Mouse (Mus musculus) embryo, embryonic 10 days (tissue): ENCODE results near the gene Ascl3.

Experiments
- DNase-seq: peaks from one replicate; pipeline ENCODE4 v3.0.0-alpha.2; 2015; ENCODE audit warnings: low spot score

Ascl3 gene

DNA sequence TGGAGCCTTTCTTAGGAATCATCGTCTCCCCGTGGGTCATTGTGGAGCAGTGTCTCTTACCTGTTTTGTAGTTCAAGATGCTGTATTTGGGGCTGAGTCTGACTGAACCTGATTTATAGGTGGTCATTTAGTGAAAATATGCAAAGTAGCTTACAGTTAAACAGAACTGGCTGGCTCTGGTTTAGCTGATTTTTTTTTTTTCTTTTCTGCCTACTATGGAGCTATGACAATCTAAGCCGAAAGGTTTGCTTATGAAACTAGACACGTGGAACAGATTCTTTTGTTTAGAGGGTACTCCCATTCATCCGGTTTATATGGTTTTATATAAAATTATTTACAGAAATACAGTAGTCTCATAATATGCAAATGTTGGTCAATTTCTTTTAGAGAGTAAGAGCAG lies at the start of gene Ascl3:
TSS of gene Ascl3 (minus strand) at position 101 of the 400 bp plus-strand sequence.
- no peak for DNase-seq

DNA sequence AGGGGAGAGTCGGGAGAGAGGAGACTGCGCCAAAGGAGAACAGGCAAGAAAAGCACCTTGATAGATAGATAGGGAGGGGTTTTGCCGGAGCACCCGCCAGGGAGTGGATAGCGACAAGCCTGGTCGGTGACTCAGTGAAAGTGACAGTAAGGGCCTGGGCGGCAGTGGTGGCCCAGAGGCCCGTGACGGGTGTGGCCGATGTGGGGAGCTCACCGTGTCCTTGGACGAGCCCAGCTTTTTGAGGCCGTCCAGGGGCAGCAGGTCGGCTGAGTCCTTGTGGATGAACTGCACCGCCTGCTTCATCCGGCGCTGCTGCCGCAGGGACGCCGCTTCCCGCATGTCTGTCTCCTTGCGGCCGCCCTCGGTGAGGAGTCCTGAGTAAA lies 49.6 kb upstream of the Ascl3 start:
- DNase-seq, result no peak

DNA sequence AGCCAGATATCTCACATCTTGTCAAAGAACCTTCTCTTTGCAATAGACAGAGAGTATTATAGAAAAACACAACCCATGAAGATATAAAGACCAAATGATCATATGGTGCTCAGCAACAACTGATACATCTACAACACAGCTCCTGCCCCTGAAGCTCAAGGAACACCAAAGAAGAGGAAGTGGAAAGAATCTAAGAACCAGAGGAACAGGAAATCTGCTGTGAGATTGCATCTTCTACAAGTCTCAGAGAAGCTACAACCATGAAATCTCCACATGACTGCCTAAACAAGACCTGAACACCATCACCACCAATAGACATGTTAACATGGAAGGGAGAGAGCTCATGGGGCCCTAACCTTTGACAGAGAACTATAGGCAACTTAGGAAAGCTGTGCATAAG lies 40.7 kb upstream of the Ascl3 start:
- DNase-seq, result no peak

DNA sequence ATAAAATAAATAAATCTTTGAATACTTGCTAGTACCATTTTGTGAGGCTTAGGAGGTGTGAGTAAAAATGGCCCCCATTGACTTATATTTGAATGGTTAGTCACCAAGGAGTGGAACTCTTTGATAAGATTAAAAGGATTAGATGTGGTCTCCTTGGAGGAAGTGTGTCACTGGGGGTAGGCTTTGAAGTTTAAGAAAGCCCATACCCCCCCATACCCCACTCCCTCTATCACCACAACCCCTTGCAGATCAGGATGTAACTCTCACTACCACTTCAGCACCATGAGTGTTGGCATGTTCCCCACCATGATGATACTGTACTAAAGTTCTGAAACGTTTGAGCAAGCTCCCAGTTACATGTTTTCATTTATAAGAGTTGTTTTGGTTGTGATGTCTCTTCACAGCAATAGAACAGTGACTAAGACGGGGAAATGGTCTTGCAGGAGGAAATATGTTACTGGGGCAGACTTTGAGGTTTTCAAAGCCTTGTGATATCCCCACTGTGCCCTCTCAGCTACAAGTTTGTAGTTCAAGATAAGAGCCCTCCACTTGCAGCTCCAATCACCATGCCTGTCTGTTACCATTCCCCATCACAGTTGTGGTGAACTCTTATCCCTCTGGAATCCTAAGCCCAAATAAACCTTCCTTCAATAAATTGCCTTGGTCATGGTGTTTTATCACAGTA lies 37.3 kb upstream of the Ascl3 start:
- DNase-seq, result no peak

DNA sequence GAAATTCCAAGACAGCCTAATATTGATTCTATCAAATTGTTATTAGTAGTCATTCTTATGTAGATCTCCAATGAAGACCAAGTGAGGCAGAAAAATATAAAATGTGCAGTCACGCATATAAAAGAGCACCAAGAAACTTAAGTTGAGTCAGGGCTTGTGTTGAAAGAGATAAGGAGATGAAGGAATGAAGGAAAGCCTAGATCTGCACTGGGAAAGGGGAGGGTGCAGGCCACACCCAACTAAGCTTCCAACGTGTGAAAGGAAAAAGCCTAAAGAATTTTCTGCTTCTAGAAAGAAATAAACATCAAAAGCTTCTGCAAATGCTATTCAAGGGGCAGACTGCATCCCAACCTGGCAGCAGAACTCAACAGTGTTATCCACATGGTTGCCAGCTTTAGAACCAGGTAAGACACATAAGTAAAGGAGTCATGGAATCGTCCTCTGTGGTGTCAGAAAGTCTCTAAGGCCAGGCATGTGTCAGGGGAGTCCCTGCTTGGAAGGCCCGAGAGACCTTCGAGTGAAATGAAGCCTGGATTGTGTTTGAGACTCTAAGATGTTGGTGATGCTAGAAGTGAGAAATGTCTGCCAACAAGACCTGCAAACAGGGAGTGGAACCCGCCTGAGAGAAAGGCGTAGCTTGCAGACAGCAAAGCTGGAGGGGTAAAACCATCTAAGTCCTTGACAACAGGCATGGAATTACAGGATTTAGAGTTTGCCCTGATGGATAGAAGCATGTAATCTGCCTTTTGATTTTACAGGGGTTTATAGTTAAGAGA lies 36.2 kb upstream of the Ascl3 start:
- DNase-seq, result no peak

DNA sequence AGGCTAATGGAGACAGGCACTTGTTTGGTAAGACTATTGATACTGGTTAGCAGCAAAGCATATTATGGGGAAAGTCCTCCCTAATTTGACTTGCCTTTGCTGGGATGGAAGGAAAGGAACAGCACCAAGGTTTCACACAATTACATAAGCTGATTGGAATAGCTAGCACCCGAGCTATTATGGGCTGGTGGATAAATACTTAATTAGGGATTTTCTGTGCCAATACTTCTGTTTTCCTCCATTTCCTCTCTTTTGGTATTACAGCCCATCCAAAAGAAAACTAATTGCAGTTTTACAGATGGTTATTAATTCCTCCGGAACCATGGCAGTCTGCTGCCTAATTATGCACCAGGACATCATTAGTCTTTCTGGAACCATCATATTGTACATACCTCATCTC lies 32.5 kb upstream of the Ascl3 start:
- no peak for DNase-seq

DNA sequence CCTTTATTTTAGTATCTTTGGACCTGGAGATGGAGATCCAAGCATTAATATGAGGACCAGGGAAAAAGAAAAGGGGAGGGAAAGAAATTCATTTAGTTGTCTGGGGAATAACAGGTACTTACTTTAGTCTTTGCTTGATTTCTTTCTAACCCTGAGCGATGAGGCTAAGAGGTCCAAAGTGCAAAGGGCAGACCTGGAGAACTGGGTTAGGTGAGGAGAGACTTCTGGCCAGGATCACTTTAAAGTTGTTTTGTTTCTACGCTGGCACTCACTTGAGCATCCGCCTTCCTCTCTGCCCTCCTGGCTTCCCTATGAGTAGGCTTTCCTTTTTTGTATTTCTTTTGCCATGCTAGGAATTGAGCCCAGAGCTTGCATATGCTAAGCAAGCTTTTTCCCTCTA lies 24.8 kb upstream of the Ascl3 start:
- DNase-seq, result no peak

DNA sequence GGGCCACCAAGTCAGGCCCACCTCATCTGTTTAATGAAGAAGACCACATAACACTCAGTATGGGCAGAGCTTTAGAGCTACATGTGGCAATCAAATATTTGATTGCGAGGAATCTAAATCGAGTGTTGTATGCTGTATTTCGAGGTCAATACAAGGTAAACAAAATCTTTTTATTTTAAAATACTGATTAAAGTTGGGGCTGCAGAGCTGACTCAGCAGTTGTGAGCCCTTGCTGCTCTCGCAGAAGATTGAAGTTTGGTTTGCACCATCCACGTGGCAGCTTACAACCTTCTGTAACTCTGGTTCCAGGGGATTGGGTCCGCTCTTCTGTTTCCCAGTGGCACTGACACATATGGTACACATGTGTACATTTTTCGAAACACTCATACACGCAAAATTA lies 22.5 kb upstream of the Ascl3 start:
- no peak for DNase-seq

DNA sequence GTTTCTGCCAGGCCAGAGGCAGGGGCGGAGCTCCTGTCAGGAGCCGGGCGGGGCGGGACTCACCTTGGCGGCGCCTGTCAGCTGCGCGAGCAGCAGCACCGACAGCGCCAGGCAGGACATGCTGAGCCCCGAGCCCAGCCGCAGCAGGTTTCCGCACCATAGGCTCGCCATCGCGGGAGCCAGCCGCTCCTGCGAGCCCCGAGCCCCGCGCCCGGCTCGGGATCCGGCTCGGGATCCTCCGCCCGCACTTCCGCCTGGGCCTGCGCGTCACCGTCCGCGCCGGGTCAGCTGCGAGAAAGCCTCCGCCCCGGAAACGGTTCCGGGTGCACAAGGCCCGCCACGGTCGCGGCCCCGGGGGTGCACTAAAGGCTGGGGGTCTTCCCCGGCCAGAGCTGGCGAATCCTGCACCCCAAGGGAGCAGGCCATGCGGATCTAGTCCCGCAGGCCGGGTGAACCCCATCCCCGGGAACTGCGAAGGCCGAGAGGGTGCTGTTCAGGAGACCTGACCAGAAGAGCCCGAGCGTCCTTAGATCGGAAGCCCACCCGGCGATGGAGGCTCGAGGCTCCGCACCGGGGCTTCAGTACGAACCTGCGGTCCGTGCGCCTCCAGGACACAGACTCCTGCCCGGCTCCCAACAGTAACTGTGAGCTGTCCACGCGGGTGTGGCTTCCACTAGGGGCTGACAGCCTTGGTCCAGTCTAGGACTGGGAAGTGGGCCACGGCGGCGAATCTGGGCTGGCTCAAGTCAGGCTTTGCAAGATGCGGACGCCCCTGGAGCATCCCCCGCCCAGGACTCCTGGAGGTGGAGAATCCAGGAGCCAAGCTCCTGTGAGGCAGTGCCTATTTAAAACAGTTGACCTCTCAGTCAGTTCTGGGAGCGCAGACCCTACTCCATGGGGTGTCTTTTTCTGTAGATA lies 20.7 kb upstream of the Ascl3 start, which contains the start of gene Tmem9b:
TSS of gene Tmem9b (minus strand) at position 868 of the 918 bp plus-strand sequence.
- DNase-seq, result peak; percentile 84

DNA sequence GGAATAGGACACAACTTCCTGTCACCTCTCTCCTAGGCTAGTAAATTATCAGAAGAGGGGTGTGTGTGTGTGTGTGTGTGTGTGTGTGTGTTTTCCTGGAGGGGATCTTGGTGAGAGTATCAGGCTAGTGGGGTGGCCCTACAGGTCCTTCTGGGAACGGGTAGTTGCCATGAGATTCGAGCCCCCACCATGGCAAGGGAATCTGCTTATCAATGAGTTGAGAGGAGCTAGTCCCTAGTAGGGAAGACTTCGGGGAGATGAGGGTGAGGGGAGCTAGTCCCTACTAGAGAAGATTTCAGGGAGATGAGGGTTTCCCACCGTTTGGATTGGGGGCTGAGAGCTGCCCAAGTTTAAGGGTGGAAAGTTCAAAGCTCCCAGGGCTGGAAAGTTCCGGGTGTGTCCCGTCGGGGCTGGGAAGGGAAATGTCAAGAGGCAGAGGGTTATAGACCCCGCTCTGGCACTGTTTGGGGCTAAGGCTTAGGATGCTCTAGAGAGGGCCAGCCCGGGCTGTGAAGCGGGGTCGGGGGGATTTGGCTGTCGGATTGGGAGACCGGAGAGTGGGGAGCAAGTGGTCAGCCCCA lies 20.0 kb upstream of the Ascl3 start:
- DNase-seq, result no peak

DNA sequence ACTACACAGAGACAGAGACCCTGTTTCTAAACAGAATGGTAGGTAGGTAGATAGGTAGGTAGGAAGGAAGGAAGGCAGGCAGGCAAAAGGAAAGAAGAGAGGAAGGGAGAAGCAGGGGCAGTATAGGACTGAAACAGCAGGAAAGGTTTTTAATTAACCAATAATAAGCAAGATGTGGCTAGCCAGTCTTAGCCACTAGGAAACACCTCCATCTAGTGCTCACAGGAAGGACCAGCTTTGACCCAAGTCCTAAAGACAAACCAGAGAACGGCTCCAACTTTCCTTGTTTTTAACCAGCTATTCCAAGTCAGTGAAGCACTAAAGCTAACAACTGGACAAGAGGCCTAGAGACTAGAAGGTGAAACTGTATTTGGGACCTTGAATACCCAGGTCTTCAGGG lies 16.2 kb upstream of the Ascl3 start:
- no peak for DNase-seq

DNA sequence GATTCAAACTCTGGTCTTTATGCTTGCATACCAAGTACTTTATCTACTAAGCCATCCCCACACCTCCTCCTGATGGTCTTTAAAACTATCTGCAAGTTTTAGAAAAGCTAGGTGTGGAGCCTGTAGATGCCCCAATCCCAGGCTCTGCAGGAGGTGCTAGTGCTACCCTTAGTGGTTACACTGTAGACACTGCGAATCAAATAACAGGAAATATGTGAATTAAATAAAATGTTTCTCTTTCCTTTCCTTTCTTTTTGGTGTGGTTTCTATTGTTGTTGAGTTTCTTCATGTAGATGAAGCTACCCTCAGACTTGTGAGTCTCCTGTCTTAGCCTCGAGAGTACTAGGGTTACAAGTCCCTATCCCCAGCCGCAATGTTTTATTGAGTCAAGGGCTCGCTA lies 10.2 kb upstream of the Ascl3 start:
- no peak for DNase-seq

DNA sequence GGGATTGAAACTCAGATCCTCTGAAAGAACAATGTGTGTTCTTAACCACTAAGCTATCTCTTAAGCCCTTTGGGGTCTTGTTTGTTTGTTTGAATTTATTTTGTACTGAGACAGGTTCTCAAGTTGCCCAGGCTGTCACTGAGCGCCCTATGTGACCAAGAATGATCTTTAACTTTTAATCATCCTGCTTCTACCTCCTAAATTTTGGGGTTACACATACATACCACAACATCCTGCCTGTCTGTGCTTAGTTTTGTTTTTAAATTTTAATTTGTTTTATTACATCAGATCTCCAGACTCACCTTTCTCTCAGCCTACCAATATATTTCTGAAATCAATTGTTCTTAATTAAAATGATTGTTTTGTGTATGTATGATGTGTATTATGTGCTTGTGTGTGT lies 9.5 kb upstream of the Ascl3 start:
- DNase-seq, result no peak

DNA sequence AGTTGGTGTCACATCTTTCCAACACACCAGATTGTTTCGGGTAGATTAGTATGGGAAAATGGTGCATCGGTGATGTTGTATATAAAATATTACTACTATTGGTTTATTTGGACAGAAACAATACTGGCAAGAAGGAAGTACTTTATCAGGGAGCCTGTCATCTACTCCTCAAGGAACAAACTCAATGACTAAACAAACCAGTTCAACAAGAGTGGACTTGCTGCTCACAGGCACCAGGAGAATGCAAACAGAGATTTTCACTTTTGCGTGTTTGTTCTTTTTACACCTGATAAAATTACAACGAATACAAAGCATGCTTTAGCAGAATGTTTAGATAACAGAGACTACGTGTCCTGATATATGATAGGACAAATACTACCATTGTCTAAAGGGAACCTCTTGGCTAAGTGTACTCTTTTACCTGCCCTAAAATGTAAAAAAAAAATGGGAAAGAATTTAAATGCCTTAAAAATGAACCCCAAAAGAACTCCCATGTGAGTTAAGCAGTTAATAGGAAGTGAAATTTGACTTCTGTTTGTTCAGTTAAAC lies 8.4 kb upstream of the Ascl3 start:
- no peak for DNase-seq

DNA sequence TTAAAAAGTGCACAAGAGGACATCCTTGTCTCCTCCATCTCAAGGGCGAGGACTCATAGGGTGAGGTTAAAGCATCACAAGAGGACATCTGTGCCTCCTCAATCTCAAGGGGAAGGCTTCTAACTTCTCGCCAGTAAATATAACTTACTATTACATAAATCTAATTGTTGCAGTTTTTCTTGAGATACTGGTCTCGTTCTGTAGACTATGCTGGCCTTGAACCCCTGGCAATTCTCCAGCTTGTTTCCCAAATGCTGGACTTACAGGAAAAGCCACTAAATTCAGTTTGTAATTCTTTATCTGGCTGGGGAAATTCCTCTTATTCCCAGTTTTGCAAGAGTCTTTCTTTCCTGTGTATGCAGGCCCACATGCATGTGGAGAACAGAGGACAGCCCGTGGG lies 3.3 kb upstream of the Ascl3 start:
- no peak for DNase-seq

DNA sequence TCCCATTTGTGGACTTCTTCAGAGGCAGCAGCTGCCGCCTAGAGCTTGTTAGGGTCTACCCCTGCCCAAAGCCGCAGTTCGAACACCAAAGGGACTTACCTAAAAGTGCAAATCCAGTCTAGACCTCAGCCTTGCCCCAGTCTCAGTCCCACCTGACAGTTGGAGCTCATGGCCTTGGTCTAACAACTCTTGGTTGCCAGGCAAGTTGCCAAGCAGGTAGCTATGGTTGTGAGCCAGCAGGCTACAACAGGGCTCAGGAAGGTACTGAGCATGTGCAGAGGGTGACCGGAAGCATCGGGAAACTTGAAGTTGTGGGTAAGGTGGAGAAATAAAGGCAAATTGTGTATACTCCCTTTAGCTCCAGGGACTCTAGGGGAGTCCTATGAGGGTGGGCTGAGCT lies 7.8 kb downstream of the Ascl3 start, which contains the start of gene BC051019:
TSS of gene BC051019 (minus strand) at position 154 of the 400 bp plus-strand sequence.
- no peak for DNase-seq

DNA sequence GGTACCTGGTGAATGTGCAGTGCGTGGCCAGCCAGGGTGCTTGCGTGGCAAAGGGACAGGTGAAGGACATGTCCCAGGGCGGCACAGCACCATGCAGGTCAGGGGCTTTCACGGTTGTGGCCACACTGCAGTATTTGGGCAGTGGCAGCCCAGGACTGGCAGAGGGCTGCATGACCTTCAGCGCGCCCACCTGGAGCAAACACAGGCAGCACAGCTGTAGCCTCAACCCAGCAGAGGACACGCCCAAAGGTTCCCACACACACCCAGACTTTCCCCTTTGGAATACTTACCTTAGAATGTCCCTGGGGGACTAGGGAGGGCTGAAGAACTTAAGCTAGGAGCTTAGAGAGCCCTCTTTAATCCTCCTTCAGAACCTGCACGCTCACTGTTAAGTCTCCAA lies 8.4 kb downstream of the Ascl3 start:
- DNase-seq, result no peak

DNA sequence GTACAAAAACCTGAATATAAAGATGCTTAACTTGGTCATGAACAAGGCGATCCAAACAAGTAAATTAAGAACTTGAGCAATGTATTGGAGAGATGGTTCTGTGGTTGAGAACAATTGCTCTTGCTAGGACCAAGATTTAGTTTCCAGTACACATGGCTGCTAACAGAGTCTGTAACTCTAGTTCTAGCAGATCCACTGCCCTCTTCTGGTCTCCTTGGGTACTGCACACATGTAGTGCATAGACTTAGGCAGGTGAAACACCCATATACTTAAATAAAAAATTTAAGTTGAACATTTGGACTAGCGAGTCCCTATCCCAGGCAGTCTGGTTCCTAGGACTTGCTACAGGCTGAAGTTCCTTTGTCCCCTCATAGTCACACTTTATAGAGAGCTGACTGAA lies 8.9 kb downstream of the Ascl3 start:
- no peak for DNase-seq

DNA sequence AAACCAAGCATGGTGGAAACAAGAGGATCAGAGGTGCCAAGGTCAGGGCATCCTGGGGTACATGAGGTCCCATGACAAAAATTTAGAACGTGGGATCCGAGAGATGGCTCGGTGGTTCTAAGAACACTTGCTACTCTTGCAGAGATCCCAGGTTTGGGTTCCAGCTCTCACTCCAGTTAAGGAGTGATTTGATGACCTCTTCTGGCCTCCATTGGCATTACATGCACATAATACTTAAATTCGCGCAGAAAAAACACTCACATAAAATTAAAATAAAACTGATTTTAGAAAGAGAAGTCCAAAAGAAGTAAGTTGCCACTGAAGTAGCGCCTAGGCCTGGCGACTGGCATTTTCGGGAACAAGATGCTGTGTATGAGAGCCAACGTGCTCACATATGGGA lies 12.2 kb downstream of the Ascl3 start:
- peak; percentile 68 for DNase-seq

DNA sequence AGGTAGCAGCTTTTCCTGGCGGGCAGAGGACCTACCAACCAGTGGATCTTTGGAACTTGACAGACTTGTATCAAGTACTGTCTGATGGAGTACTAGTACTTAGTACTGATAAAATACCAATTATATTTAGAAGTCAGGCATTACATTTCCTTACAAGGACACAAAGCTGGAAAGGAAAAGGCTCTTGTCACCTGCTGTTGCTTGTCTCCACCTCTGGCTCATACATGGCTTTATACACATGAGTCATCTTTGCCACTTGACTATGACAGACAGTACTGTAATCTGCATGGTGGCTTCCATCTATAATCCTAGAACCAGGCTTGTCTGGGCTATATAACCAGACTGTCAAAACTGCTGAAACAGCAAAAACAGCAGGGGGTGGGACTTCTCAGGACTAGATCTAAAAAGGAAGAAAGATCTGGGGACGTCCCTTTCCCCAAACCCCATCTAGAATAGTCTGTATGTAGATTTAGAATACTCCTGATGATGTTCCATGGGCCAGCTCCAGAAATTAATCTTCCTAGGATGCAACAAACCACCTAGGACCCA lies 18.0 kb downstream of the Ascl3 start:
- no peak for DNase-seq

DNA sequence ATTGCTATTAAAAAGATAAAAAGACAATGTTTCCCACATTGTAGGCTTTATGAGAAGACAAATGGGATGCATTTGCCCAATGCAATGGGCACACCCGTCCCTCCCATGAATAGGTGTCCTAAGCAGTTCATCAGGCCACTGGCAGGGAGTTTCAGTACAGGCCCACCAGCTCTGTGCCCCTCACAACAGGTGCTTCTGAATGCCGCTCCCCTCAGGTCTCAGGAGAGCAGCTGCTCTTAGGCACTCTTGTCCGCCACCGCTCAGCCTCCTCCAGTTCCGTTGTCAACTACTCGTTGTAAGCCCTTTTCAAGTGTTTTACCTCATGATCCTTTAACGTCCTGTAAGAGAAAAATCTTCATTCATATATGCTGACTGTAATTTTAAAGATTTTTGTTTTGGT lies 19.3 kb downstream of the Ascl3 start:
- DNase-seq, result no peak

DNA sequence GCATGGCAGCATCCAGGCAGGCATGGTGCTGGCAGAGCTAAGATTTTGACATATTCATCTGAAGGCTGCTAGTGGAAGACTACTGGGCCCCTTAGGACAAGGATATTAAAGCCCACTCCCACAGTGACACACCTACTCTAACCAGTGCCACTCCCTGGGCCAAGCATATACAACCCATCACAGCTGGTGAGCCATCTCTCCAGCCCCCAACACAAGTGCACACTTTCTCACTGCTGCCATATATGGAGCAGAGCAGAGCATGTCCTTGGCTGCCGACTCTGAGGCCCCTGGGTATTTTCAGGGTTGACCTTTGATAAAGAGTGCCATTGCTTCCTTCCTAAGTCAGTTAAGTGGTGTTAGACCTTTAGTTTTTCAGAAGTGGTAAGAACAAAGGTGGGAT lies 21.5 kb downstream of the Ascl3 start:
- DNase-seq, result no peak
